Mouse (Mus musculus) spleen, adult 2 months (tissue): ENCODE measurements around the gene Cog1.

ENCODE experiments used
- CTCF ChIP-seq: fragments of 200-500 bp; IDR thresholded peaks from 2 replicates; pipeline ENCODE4 v1.5.1; 2011; ENCODE audit warnings: mild to moderate bottlenecking, inconsistent platforms; ENCODE audit not compliant: insufficient read depth, insufficient read length, insufficient replicate concordance; ENCODE audit errors: extremely low read depth
- POLR2A ChIP-seq: fragments of 200-500 bp; IDR thresholded peaks from 2 replicates; pipeline ENCODE4 v1.6.1; 2011; ENCODE audit warnings: low read depth, low read length, inconsistent platforms

DNA sequence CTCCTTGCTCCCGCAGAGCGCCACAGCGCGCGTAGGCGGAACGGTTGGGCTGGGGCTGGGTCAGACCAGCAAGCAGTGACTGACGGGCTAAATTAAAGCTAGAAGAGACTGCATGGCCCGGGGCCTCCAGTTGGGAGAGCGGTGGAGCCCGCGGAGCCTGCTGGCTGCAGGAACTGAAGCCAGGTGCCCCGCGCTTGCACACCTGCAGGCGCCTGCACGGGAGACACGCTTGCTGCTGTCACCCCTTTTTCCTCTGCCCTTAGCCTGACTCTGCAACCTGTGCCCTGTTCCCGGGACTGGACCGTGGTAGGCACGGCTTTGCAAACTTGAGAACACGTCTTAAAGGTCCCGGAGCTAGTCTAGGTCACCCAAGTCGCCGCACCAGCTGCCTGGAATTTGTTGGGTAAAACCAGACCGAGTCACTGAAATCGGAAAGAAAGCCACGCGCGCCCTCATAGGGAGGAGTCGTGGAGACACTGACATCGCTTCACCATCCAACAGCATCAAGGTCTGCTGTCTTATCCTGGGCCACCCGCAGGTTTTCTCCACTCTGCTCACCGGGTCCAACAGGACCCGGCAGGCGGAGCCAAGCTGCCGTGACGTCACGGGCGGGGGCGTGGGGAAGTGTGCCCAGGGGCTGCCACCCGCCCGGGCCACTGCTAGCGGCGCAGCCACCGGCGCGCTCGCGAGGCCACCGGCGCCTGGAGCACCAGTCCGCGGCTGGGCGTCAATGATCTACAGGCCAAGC is 30.1 kb upstream of the Cog1 start, which contains the start of gene Sstr2:
- TF ChIP-seq POLR2A (no peak), CTCF (no peak)
